Mouse (Mus musculus): ENCODE results near the gene Lpin1.

The Lpin1 gene

DNA sequence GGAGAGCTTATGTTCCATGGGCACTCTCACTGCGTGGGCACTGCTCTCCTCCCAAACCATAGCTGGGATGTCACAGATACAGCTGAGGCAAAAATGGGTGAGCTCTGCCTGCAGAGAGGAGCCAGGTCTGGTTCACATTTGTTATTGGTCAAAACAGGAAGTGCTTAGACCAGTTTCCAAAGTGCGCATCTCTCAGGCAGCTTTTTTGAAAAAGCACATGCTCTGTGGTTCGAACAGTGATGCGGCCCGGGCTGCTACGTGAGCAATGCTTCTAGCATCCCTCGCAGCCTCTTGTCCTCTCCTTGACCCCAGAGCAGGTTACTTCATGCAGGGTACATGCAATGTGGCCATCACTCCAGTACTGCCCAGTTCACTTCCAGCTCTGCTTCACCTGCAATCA is 82.1 kb downstream of the Lpin1 start:
- DNase-seq (ENCODE audit: low spot score in 2 of 2), result no peak

DNA sequence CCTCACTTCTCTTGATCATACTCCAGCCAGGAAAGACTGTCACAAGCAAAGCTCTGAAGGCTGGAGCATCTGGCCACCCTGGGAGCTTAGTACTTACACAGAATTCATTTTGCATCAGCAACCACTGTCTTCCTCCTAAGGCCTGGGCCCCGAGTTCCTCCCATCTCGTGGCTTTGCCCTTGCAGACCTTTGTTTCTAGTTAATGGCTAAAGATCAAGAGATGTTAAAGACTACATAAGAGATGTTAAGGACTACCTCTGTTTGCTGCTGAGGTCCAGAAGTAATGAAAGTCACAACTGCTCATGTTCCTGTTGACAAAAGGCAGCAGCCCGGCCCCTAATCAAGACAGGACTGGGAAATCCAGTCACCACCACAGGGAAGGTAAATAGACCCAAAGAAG is 82.8 kb downstream of the Lpin1 start:
- DNase-seq (ENCODE audit: low spot score in 2 of 2), result no peak

DNA sequence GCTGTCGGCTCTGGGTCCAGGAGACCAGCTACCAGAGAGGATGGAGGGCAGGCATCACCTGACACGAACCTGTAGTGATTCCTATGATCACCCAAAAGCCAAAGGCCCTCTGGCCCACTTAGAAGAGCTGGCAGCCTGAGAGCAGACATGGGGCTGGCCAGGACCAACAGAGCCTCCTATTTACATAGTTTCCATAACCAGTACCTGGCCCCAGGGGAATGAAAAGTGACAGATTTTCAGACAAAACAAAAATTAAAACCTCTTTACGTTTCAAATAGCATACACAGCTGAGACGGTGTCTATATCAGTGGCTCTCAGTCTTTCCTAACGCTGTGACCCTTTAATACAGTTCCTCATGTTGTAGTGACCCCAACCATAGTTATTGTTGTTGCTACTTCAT is 83.9 kb downstream of the Lpin1 start:
- no peak for DNase-seq (ENCODE audit: low spot score in 2 of 2)

DNA sequence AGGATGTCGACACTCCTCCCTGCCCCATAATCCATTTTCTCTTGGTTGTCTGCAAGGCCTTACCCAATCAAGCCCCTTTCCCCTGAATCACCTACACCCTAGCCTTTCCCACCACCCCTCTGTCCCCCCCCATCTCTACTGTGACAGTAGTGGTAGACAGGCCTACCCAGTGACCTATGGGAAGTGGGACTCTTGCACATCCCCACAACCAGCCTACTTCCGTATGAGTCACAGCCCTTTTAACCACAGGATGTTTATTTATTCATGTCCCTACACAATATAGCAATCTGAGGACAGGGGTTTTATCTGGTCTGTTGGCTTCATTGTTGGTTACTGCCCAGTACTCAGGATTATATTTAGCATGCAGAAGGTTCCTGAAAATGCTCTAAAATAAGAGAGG is 84.6 kb downstream of the Lpin1 start:
- no peak for DNase-seq (ENCODE audit: low spot score in 2 of 2)

DNA sequence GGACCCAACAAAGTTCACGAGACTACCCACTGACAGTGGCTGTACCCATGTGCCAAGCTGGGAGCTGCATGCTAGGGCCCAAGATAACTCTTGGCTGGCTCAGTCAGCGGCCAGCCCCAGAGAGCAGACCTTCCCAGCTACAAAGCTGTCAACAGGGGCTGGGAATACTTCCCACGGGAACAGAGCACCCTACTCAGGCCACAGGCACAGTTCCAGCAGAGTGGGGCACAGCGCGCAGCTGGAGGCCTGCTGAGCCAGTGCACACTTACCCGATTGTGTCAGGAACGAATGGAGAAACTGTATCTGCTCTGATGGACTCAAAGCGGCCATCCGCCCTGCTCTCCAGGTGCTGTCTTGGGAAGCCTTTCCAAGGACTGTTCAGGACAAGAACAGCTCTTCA is 95.6 kb downstream of the Lpin1 start:
- peak; percentile 40 to 58 for DNase-seq (ENCODE audit: low spot score in 2 of 2)

DNA sequence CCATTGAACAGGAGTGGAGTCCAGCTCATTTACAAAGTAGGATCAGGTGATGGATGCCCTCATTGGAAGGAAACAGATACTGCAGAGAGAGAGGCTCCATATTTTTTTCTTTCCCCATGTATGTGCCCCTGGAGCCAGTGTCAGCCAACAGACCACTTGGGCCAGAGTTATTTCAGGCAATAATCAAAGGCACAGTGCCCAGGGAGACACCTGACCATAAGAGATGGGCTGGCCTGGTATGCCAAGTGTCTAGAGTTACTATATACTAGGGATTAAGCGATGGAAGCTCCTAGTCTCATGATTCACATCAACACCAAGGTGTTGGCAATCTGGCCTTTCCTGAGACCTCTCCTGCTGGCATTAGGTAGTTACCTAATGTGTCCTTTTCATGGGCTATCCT is 97.8 kb downstream of the Lpin1 start:
- DNase-seq (ENCODE audit: low spot score in 2 of 2), result no peak

DNA sequence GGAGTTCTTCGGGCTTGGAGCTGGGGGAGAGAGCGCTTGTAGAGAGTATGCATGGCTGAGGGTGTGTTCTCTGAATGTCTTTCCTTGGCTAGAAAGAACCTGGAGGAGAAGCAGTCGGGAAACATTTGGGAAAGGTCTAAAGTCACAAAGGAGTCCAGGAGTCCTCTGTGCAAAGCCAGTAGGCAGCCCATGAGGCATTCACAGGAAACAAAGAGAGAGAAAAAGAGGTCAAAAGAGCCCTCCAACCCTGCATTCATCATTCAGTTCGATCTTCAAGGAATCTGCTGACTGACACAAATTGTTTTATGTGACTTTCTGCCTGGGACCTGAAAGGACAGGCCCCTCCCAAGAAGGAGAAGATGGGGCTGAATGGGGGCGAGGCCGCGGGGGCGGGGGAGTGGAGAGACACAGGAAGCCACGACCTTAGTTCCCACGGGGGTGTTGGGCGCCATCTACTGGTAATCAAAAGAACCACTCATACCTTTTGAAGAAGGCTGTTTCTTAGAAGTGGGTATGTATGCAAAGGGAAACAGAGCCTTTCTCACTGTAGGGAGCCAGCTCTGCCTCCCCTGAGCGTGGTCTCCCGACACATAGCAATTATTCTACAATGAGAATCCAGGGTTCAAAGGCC is 101.5 kb downstream of the Lpin1 start:
- peak; percentile 46 to 55 for DNase-seq (ENCODE audit: low spot score in 2 of 2)

DNA sequence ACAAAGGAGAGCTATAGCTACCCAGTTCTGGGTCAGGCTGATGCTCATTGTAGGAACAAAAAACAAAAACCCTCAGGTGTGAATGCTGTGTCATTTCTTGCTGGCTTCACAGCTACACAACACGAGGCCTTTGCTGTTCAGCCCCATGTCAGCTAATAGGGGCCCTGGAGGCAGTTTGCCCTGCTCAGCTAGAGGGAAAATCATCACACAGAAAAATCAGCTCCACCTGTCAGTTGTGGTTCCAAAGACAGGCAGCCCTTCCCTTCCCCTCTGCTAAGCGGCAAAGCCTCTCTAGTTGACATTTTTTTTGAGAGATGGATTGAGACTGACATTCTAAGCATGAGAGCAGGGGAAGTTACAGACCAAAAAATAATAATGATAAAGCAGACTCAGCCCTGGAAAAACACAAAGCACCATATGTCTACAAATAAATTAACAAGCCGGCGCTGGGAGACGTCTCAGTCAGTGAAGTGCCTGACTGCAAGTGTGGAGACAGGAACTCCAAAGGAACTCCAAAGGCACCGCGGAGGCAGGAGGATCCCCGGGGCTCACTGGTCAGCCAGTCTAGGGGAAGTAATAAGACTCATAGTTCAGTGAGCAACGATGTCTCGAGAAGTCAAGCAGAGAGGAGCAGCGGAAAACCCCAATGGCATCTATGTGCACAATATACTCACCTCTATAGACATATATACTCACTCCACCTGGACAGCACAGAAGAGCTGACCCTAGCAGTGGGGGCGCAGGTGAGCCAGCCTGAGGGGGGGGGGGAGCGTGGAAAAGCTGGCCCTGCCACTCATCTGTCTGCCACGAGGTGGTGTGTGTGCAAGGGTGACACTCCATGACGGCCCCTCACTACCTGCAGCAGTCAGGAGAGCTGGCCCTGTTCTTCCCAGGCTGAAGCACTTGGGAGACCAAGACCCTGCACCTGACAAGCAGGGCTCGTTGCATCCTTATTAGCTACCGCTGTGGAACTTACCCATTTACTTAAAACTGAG is 103.7 kb downstream of the Lpin1 start:
- no peak for DNase-seq (ENCODE audit: low spot score in 2 of 2)

DNA sequence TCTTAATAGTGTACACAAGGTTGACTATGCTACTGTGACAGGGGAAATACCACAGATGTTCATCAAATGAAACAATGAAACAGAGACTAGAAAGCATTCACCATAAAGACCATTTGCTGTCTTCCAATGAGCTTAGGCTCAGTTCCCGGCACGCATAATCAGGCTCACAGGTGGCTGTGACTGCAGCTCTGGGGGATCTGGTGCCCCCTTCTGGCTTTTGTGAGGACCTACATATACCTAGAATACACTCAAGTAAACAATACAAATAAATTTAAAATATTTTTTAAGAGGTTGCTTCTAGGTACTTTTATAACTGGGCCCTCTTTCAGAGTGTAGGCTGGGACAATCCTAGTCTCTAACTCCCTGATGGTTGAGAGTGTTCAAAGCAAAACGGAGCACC is 106.5 kb downstream of the Lpin1 start:
- no peak for DNase-seq (ENCODE audit: low spot score in 2 of 2)

DNA sequence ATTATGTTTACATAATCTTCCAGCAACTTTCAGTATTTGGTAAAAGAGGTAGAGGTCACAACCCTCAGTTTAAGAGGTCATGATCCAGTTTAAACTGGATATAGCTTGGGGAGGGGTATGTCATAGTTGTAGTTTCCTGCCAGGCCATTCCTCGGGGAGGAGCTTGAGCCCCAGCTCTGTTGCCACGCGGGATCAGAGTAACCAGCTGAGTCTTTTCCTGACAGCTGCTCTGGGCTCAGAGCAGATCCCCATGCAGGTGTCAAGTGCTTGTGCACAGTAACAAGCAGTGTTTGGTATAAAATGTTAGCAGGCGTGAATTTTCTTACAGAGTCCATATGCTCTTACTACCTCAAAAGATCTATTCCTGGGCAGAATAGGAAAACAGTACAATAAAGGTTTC is 112.8 kb downstream of the Lpin1 start:
- DNase-seq (ENCODE audit: low spot score in 2 of 2), result no peak

DNA sequence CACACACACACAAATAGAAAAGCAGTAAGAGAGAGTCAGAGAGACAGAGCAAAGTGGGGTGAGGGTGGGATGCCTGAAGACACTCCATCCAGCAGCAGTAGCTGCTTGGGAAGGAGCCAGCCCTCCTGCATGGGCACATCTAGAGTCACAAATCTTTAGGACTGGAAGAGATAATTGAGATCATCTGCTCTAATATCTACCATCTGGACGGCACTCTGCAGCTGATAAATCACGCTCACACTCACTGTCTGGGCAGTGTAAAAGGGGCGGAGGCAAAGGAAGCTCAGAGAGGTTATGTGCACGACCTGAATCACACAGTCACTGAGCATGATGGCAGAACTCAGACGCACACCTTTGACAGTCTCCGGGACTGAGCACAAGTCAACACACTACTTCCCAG is 118.1 kb downstream of the Lpin1 start:
- DNase-seq (ENCODE audit: low spot score in 2 of 2), result no peak

DNA sequence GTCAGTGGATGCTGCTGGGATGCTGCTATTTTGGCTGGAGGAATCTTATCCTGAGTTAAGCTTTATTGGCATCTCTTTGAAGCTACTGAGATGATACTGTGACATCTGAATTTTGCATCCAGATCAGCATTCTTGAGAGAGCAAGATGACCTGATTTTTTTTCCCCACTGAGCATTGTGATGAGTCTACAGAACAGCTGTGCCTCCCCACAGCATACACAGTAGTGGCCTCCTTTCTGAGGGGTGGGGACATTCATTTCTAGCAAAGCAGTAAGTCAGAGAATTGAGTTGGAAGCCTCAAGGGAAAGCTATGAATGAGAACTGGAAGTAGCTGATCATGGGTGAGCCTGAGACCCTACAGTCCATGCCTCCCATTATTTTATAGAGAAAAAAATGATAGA is 121.9 kb downstream of the Lpin1 start:
- no peak for DNase-seq (ENCODE audit: low spot score in 2 of 2)

DNA sequence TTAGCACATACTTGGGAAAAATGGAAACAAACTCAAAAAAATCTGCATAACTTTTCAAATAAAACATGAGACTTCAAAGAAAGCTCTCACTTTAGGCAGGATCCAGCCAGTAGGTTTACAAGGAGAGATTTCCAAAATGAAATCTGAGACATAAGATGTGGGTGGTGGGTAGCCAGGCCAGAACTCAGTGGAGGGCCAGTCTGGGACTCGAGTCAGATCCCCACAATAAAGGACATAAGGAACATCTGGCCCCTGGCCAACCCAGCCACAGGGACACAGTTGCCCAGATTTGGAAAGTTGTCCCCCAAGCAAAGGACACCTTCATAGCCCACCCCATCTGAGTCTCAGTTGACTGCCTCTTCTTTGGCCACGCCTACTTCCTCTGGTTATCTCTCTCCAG is 123.3 kb downstream of the Lpin1 start:
- no peak for DNase-seq (ENCODE audit: low spot score in 2 of 2)

Measured in frontal cortex, postnatal 14 days (tissue).